Mouse (Mus musculus) liver, adult 2 months (tissue): Measurements from ENCODE around the gene Cep41. TPM values are rescaled to one million over a fixed set of nuclear protein-coding genes. Genes with fewer than 3 reads are reported as not detected.

ENCODE experiments used
- DNase-seq: peaks from one replicate; pipeline ENCODE4 v3.0.0-alpha.2; 2011; ENCODE audit warnings: low read depth, low spot score; ENCODE audit errors: extremely low read depth
- H3K27ac ChIP-seq: fragments of 200-500 bp; replicated peaks from 2 replicates; pipeline ENCODE4 v1.5.1; 2012; ENCODE audit warnings: low read depth, mild to moderate bottlenecking, control low read depth, inconsistent platforms, low read length; ENCODE audit not compliant: insufficient read depth
- H3K27me3 ChIP-seq: fragments of 200-500 bp; 2 replicates; pipeline ENCODE4 v1.6.1; 2012; ENCODE audit warnings: mild to moderate bottlenecking, moderate library complexity, low read length, inconsistent platforms; ENCODE audit not compliant: control insufficient read depth, insufficient read depth
- H3K36me3 ChIP-seq: fragments of 200-500 bp; 2 replicates; pipeline ENCODE4 v1.6.1; 2012; ENCODE audit warnings: low read length, inconsistent platforms; ENCODE audit not compliant: control insufficient read depth, insufficient read depth
- H3K4me1 ChIP-seq: fragments of 200-500 bp; 2 replicates; pipeline ENCODE4 v1.6.1; 2011; ENCODE audit warnings: low read length; ENCODE audit not compliant: control insufficient read depth, insufficient read depth
- H3K4me3 ChIP-seq: fragments of 200-500 bp; 2 replicates; pipeline ENCODE4 v1.5.1; 2011; ENCODE audit warnings: low read depth, mild to moderate bottlenecking, control low read depth, low read length, moderate library complexity; ENCODE audit not compliant: insufficient read depth
- H3K79me2 ChIP-seq: fragments of 200-500 bp; 2 replicates; pipeline ENCODE4 v1.6.1; 2012; ENCODE audit warnings: inconsistent platforms, mild to moderate bottlenecking, low read length, moderate library complexity; ENCODE audit not compliant: control insufficient read depth, insufficient read depth
- H3K9ac ChIP-seq: fragments of 200-500 bp; 2 replicates; pipeline ENCODE4 v1.6.1; 2012; ENCODE audit warnings: low read depth, mild to moderate bottlenecking, control low read depth, inconsistent platforms, low read length
- CTCF ChIP-seq: fragments of 200-500 bp; IDR thresholded peaks from 2 replicates; pipeline ENCODE4 v1.5.1; 2011; ENCODE audit warnings: low read depth, low read length, control low read depth
- POLR2A ChIP-seq: fragments of 200-500 bp; IDR thresholded peaks from 2 replicates; pipeline ENCODE4 v1.6.1; 2011; ENCODE audit warnings: low read length, control low read depth; ENCODE audit not compliant: insufficient read depth; ENCODE audit errors: extremely low read depth
- WGBS: fragments of 180-500 bp; shearing (Covaris S2); methylation state at CpG from one replicate; pipeline ENCODE4 v1.1.7; 2018; 5-methylcytosine and 5-hydroxymethylcytosine counted together
- polyA plus RNA-seq: library from polyadenylated mRNA; depleted of rRNA; stranded (reverse); fragments of >200 nt; gene quantifications from 2 replicates; pipeline ENCODE4 v1.2.3, GENCODE M21; 2012
- total RNA-seq: library from RNA; depleted of rRNA; stranded (reverse); fragments of >200 nt; gene quantifications from 2 replicates; pipeline ENCODE4 v1.2.3, GENCODE M21; 2014

Cep41 gene
- total and polyA plus RNA-seq, 2 experiments = 1.4 to 2.5 TPM

DNA sequence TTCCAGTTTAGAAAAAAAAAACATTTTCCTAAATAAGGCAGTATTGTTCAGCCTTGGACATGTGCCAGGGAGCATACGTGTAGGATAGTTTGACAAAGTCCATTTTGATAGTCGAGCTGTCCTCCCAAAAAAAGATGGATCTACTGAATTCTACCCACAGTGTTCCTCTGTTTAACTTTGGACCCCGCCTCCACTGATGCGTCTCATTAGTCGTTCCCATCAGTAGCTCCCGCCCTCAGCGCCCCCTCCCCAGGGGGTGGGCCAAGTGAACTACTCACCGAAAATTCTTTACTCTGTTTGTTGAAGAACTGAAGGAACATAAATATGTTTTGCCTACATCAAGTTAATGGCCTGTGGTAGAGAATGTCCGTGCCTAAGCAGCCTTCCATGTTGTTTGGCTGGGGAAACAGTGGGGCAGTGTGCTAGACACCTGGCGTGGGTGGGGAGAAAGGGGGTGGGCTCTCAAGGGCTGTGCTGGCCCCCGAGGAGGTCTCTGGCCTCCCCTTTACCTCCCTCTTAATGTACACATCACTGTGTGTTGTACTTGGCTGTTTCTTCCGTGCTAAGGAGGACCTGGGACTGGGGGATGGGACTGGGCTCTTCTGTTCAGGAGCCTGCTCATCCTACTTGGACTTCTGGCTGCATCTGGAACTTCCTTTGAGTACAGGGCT lies 36.9 kb upstream of the Cep41 start:
- no peak for TF ChIP-seq POLR2A
- no peak for TF ChIP-seq CTCF
- H3K27me3 ChIP-seq = peaks cover 4% of the 10 kb centered on the region; the same call in 1 of the 2 replicates
- H3K27ac ChIP-seq = no peak overlapping the region
- H3K79me2 ChIP-seq = no peaks in the 10 kb centered on the region
- no peak overlapping the region for H3K9ac ChIP-seq
- no peak overlapping the region for H3K4me3 ChIP-seq
- WGBS = 67% methylated on average over 12 of the region's 12 CpGs
- no peaks in the 10 kb centered on the region; the same call in 1 of the 2 replicates for H3K4me1 ChIP-seq
- DNase-seq = no peak
- no peaks in the 10 kb centered on the region for H3K36me3 ChIP-seq

DNA sequence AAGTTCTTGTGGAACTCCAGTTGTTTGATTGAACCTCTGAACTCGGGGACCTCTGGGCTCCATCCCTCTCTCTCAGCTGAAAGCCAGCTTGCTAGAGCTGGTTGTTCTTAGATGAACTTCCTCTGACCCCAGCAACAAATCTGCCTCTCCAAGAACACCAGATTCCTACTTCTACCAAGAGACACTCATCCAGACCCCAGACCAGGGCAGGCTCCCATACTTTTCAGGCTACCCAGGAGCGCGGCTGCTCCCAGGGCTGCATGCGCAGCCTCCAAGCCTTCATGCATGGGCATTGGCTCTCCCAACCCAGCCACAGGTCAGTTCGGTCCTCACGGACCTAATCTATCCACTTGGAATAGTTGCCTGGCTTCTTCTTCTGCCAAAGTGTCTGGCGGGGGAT lies 29.8 kb upstream of the Cep41 start, which contains the start of gene Mest:
Gene Mest, plus strand, starts transcription at position 217 of the 400 bp plus-strand sequence.
- Histone ChIP-seq H3K79me2 (no peaks in the 10 kb centered on the region), H3K36me3 (no peaks in the 10 kb centered on the region), H3K9ac (no peak within 1 kb of the TSS), H3K4me1 (no peaks in the 10 kb centered on the region), H3K4me3 (no peak within 1 kb of the TSS), H3K27ac (no peak within 1 kb of the TSS), H3K27me3 (no peaks in the 10 kb centered on the region)
- DNase-seq = peak; percentile 15
- TF ChIP-seq POLR2A = no peak
- no peak for TF ChIP-seq CTCF
- 79% methylated on average over 7 of the region's 7 CpGs for WGBS

DNA sequence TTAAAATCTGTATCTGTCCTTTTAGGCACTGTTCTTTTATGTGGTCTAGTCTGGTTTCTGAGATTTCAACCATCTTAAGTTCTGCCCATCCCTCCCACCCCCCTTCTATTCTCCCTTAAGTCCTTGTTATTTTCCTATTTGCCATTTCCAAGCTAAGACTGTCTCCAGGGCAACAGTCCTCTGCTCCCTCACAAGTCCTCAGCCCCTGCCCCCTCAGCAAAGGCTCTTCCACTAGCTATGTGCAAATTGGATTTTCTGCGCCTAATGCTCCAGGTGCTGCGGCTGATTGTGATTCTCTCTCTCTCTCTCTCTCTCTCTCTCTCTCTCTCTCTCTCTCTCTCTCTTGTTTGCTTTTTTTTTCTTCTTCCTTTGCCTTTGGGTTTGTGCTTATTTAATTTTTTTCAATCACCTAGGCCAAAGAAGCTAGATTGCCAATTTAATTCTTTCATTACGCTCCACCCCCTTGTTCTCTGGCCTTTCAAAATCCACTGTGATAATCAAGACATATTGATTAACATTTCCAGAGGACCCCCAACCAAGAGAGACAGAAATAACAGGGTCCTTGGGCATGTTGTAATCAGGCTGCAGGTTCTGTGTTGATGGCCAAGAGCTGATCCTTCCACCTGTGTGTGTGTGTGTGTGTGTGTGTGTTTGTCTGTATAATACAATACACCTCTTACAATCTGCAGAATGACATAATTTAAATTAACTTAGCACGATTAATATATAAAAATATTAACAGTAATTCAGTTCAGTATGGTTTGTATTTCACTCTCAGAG lies 29.0 kb upstream of the Cep41 start:
- Histone ChIP-seq H3K4me3 (no peak overlapping the region), H3K36me3 (no peaks in the 10 kb centered on the region), H3K9ac (no peak overlapping the region), H3K27ac (no peak overlapping the region), H3K4me1 (no peaks in the 10 kb centered on the region), H3K27me3 (no peaks in the 10 kb centered on the region), H3K79me2 (no peaks in the 10 kb centered on the region)
- 83% methylated on average over 4 of the region's 4 CpGs for WGBS
- no peak for DNase-seq
- TF ChIP-seq POLR2A (no peak), CTCF (no peak)

DNA sequence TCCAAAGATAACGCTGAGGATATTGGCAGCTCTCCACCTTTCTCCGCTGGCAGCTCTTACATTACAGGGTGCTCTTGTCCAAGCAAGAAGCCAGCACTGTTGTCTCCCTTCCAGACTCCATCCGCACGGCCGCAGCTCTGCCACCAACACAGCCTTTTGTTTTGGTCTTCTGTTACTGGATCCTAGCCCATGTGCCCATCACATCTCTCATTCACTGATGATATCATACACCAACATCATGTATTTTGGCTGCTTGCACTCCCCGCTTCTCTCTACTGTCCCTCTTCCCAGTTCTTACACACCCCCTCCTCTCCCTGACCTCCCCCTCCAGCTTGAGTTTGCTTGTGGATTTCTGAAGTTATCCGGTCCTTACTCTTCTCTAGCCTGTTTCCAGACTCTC lies 23.2 kb upstream of the Cep41 start:
- no peak overlapping the region for H3K4me3 ChIP-seq
- no peaks in the 10 kb centered on the region for H3K4me1 ChIP-seq
- no peaks in the 10 kb centered on the region for H3K36me3 ChIP-seq
- no peaks in the 10 kb centered on the region for H3K27me3 ChIP-seq
- no peaks in the 10 kb centered on the region for H3K79me2 ChIP-seq
- TF ChIP-seq POLR2A (no peak), CTCF (no peak)
- no peak overlapping the region for H3K27ac ChIP-seq
- no peak overlapping the region for H3K9ac ChIP-seq
- 95% methylated on average over 7 of the region's 7 CpGs for WGBS
- no peak for DNase-seq

DNA sequence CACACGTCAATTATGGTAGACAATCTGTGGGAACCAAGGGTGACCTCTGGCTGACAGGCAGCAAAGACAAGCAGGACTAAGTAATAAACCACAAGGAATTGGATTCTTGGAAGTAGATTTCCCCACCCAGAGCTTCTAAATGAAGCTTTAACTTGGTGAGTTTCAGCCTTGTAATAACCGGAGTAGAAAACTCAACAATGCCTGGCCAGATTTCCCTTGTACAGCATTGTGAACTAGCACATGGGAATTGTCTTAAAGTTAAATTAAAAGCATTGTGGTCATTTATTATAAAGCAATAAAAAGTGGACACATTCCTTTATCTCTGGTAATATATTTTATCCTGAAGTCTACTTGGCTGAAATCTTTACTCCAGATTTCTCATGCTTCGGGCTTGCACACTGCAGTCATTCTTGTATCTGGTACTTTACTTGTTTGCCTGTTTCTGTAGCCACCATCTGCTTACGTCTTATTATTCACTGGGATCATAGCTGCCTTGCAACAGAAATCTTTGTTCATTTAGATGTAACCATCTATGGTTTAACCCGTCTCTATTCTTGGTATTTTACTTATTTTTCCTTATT lies 21.4 kb upstream of the Cep41 start:
- no peaks in the 10 kb centered on the region for H3K27me3 ChIP-seq
- H3K27ac ChIP-seq = no peak overlapping the region
- H3K36me3 ChIP-seq = no peaks in the 10 kb centered on the region
- WGBS = 91% methylated on average over 5 of the region's 5 CpGs
- no peak overlapping the region for H3K4me3 ChIP-seq
- H3K4me1 ChIP-seq = no peaks in the 10 kb centered on the region
- no peaks in the 10 kb centered on the region for H3K79me2 ChIP-seq
- H3K9ac ChIP-seq = no peak overlapping the region
- DNase-seq = no peak
- no peak for TF ChIP-seq CTCF
- TF ChIP-seq POLR2A = no peak
